Mouse (Mus musculus): Measurements from ENCODE around the gene Catsper2.

- TF ChIP-seq CTCF (conservative IDR thresholded peaks at IDR 0.05; ENCODE audit: low read length): no peak
- TF ChIP-seq POU5F1 (IDR thresholded peaks at IDR 0.05; ENCODE audit: borderline replicate concordance, low read length): no peak
Measured at GRCm38 (mm10) chr2:121403296-121403695, 10.3 kb downstream of the Catsper2 start.

All from E14TG2a.4 (cell line).